Mouse (Mus musculus) layer of hippocampus, postnatal 10 days (tissue): Measurements from ENCODE around the gene Iqcc. TPM values are rescaled to one million over a fixed set of nuclear protein-coding genes. Genes with fewer than 3 reads are reported as not detected.
A peak's percentile ranks its signal among the peaks of the same experiment; 100 is the strongest.

Source experiments
- DNase-seq, 2 experiments: peaks; one replicate each; pipeline ENCODE4 v3.0.0; 2021; ENCODE audit warnings: low spot score in 2 of 2
- long read RNA-seq: library from polyadenylated mRNA; stranded (forward); transcript quantifications from one replicate; pipeline ENCODE4 v2.0.0, GENCODE M21; 2023
- total RNA-seq, 2 experiments: library from RNA; stranded (reverse); gene quantifications; 2 replicates each; pipeline ENCODE4 v1.2.3; 2021

The Iqcc gene
- 10 to 100 TPM; 27.5 to 27.6 TPM for total RNA-seq
- long read RNA-seq, transcript Iqcc-202 (3 exons, 491 nt), result major isoform, 5 of 12 reads
- long read RNA-seq, partial matches to known transcripts, result 0 of 12 reads
- long read RNA-seq, other reads (novel, unspliced or antisense), result 7 of 12 reads

DNA sequence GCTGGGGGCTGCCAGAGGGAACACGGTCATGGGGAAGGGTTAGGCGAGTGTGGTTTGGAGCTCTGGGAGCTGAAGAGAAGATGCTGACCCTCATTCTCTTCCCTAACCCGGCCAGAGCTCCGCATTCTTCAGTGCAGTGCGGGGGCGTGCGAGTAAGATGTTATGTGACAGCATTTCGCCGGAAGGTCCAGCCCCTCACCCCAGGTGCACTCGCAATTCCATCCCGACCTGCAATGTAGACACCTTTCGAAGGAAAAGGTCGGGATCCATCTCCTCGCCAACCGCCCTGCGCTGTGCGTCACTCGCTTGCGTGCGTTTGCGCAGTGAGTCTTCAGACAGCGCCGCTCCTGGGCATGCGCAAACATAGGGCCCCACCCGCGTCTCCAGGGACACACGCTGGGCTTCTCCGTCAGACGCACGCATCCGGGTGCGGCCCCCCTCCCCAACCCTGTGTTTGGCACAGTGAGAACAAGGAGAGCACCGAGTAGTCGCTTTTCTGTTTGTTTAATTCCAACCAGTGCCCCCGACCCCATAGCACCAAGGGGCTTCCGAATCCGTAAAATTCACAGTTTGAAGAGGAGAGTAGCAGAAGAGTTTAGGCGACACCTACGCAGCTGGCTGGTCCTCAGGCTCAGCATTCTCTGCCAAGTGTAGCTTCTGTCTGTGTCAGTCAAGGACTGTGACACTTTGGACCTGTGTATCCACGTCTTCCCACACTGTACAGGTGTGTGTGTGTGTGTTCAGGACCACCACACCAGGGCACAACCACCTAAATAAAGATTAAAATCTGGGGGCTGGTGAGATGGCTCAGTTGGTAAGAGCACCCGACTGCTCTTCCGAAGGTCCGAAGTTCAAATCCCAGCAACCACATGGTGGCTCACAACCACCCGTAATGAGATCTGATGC lies at the start of gene Iqcc:
TSS of gene Iqcc (minus strand) at position 314 of the 906 bp plus-strand sequence.
- DNase-seq, result peak; percentile 94 to 96

DNA sequence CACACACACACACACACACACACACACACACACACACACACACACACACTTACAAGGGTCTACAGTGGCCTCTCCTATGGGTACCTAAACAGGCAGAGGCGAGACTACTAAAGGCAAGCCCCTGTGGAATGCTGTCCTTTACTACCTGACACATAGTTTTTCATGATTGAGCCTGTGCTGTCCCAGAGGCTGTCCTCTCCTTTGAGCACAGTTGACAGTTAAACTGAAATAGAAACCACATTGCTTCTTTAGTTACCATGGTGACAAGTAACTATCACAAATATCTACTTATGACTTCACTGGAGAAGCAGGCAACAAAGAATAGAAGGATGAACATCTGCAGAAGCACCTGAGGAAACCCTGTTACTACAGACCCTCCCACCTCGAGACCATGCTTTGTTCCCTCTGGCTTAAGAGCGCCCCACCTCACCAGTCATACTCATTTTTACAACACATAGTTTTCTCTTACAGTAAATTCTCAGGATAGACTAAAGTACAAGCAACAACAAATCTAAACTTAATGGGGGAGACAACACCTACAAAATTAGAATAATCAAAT lies 43.4 kb upstream of the Iqcc start:
- no peak for DNase-seq

DNA sequence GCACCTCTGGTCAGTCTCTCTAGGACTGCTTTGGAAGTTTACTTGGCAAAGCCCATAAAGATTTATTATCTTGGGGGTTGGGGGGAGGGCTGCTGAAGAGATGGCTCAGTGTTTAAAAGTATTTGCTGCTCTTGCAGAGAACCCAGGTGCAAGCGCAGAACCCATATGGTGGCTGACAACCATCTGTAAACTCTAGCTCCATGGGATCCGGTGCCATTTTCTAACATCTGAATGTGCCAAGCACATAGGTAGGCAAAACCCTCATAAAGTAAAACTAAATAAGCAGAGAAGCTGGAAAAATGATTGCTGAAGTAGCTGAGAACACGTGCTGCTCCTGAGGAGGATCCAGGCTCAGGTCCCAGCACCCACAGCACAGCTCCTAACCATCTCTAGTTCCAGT lies 42.7 kb upstream of the Iqcc start:
- DNase-seq, result no peak

GRCm38 (mm10) chr4:129654770-129655169 lies 35.9 kb upstream of the Iqcc start:
- DNase-seq, result no peak

DNA sequence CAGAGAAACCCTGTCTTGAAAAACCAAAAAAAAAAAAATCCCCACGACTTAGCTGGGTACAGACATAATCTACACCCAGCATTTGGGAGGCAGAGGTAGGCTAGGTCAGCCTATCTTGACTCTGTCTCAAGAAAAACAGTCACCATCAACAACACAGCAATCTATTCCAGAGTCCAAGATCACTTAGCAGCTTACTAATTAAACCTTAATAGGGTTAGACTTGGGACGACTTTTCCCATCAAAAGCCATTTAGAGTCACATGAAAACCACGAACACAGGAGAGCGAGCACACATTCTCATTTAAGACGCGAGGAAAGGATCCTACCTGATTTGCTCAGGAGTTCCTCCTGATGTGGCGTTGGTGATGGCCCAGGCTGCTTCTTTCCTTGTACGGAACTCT lies 31.5 kb upstream of the Iqcc start:
- DNase-seq, result no peak

- DNase-seq, result no peak
Observed at GRCm38 (mm10) chr4:129648656-129649055, 29.8 kb upstream of the Iqcc start.

GRCm38 (mm10) chr4:129645204-129645603 lies 26.3 kb upstream of the Iqcc start:
- no peak for DNase-seq

DNA sequence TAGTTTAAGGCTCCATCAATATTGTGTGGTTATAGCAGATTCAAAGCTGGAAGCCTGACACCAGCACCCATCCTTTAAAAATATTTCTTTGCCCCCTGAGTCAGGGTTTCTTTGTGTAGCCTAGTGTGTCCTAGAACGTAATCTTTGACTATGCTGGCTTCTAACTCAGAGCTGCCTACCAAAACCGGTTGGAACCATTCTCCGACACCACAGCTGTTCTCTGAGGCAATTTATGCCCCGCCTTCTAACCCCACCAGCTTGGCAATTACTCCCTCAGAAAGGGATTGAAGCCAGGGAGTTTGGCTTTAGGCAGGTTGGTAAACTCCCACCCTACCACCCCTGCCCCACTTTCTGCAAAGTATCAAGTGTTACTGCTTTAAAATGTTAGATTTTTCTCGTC lies 22.9 kb upstream of the Iqcc start:
- peak in 1 of 2 experiments; percentile 35 for DNase-seq

DNA sequence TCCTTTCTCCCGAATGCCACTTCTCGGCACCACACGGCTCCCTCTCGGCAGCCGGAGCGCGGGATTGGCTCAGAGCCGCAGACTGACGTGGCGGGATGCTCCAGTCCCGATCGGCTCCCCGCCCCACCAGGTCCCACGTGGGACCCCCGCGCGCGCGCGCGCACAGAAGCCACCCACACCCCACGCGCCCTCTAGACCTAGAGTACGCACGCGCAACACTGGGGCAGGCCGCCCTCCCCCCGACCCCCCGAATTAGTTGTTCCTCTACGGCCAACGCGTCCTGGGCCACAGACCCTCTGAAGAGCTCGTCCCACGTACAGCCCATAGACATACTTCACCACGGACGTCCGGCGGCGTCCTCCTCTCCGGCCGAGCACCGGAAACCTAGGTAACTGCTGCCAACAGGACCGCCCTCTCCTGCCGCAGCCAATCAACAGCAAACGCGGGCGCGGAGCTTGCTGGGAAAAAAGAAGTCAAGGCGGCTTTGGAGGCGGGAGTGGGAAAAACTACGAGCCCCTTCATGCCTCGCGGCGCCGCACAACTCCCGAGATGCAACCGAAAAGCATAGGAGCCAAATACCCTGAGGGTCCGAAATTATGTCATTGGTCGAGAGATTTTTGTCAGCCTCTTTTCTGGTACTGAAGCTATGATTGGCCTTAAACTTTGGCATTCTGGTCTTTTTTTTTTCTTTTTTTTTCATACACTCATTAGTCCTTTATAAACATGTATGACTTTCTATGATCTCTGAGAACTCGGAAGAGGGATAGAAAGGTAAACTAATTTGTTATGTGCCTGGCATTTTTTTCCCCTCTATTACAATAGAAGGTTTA lies 22.0 kb upstream of the Iqcc start, which contains the start of gene Txlna:
TSS of gene Txlna (minus strand) at position 428 of the 830 bp plus-strand sequence.
- DNase-seq, result peak; percentile 95 to 96

- peak; percentile 45 to 50 for DNase-seq
Observed at GRCm38 (mm10) chr4:129640101-129640637, 21.3 kb upstream of the Iqcc start.

- DNase-seq, result no peak
Observed at GRCm38 (mm10) chr4:129639221-129639620, 20.3 kb upstream of the Iqcc start.

DNA sequence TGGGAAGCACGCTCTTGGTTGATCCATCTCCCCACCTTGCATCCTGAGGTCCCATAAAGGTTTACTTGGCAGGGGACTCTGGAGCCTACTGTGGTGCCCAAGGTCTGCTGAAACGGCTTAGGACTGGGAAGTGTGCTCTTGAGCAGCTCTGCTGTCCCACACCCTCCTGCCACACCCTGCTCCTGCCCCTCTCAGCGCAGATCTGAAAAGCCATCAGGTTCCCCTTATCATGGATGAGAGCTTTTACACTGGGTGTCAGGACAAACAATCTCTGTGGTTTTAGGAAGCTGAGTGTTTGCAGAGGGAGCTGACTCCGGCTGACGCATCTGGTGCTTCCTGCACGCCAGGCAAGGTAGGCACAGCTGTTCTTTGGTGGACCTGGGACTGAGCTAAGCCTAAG lies 15.0 kb upstream of the Iqcc start:
- no peak for DNase-seq

GRCm38 (mm10) chr4:129631867-129632266 lies 13.0 kb upstream of the Iqcc start:
- DNase-seq, result no peak

DNA sequence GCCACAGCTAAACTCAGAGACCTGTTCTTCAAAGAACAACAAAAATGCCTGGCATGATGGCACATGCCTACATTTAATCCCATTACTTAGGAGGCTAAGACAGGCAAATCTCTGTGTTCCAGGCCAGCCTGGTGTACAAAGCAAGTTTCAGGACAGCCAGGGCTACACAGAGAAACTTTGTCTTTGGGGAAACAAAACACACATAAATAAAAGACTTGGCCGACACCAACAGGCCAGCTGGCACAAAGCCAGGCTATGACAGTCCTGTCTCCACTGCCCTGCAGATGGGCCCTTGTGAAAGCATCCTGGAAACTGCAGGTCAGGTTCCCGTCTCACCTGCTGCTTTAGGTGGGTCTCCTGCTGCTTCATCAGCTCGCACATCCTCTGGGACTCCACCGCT lies 12.0 kb upstream of the Iqcc start:
- DNase-seq, result no peak

GRCm38 (mm10) chr4:129626035-129626434 lies 7.1 kb upstream of the Iqcc start:
- DNase-seq, result no peak

GRCm38 (mm10) chr4:129625496-129625895 lies 6.6 kb upstream of the Iqcc start:
- DNase-seq, result no peak

GRCm38 (mm10) chr4:129625029-129625370 lies 6.1 kb upstream of the Iqcc start:
- peak; percentile 61 to 74 for DNase-seq

- peak; percentile 81 to 85 for DNase-seq
Observed at GRCm38 (mm10) chr4:129624281-129625028, 5.6 kb upstream of the Iqcc start.

GRCm38 (mm10) chr4:129623681-129624091 lies 4.8 kb upstream of the Iqcc start, which contains the start of gene Ccdc28b:
Gene Ccdc28b (minus strand): TSS chr4:129623947.
- peak; percentile 48 to 62 for DNase-seq

GRCm38 (mm10) chr4:129622803-129623535 lies 4.1 kb upstream of the Iqcc start:
- no peak for DNase-seq
